Mouse (Mus musculus) telencephalon, adult 2 months (tissue): ENCODE data around the gene Elmo1.
"Not testable (repeated sequence)": the region's sequence is repeated elsewhere in the genome, so short reads cannot be mapped to it uniquely, and the experiment has no call there.

Experiments
- DNase-seq: peaks from one replicate; pipeline ENCODE4 v3.0.0-alpha.2; 2011; ENCODE audit warnings: low read depth, low spot score

Gene Elmo1

DNA sequence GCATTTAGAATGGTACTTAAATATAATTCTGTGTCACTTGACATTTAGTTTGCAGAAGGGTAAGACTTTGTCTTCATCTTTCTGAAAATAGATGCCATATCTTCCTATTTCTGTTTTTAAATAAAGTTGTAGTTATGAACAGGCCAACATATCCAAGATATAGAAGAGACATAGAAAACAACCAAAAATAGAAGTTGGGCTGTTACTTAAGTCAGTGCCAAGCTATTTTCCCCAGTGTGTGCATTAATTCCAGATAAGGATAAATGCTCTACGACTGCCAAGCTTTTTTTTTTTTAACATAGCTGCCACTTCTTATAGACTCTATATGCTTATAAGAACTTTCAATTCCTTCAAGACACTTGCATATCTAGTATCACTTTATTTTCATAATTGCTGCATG, 511.0 kb downstream of the Elmo1 start:
- peak; percentile 45 for DNase-seq

DNA sequence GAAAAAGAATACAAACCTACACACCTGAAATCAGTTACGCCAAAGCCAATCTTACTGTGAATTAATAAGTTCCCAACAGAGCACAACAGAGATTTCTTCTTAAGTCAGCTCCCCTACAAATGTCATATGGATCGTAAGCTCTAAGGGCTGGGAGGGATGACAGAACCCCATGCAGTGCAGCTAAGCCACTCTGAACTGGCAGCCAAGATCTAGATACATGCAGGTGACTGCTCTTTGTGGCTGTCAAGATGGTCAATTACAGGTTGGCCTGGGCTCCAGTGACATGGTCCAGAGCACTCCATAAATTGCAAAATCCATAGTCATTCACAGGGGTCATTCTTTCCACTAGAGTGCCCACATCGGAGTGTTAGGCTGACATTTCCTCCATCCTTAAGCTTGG, 516.5 kb downstream of the Elmo1 start:
- no peak for DNase-seq

DNA sequence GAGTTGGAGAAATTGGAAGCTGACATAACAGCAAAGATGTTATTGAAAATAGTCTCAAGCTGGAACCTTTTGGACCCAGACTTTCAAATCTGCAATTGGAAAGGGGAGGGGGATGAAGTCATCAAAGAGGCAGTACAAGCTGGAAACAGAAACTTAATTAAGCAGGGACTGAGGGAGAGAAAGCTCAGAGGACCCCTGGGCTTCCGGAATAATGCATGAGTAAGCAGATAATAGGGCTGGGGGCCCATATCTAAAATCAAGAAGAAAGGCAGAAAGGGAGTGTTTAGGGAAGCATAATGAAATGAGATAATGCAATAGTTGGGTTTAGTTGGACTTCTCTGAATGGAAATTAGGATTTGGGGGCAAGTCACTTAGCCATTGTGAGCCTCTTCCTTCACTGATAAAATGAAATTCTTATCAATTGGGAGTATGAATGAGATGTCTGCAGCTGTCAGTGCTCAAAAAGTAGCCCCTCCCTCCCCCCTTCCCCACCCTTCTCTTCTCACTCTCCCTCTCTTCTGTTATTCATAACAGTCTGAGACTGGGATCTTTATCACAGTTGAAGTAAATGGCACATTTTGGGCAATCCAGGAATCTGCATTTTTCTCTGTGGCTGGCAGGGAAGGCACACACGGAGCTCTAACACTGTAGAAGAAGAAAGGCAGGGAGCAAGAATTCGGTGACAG, 518.8 kb downstream of the Elmo1 start:
- DNase-seq, result no peak

DNA sequence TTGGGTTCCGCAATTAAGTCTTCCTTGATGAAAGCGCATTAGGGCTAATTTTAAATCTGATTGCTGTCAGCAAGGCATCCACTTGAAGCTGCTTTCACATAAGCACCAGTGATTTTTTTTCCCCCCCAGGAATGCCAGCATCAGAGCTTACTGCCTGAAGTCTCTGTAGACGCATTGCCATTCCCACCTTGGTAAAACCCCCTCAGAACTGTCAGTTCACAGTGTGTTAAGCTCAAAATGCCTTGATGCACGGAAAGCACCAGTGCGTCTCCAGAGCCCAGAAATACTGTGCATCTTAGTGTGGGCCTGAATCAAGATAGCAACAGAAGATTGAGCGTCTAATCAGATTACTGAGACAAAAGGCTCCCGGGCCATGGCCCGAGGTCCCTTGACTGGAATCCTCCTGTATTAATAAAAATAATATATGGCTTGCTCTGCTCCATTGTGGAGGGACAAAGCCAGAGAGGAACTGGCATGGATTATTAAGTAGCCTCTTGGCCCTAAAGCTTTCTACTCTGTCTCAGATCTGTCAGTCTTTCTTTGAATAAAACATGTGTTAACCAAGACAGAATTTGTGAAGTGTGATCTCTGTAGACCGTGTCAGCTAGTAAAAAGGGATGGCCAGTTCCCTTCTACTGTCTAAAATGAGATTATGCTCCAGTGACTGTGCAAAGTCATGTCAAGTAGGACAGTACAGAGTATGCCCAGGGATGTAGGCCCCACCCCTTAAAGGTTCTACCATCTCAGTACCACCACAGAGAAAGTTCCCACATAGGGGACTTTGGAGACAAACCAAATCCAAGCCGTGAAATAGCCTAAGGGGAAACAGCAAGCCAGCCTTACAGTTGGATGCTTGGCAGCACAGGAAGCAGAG, 525.4 kb downstream of the Elmo1 start:
- DNase-seq, result no peak

DNA sequence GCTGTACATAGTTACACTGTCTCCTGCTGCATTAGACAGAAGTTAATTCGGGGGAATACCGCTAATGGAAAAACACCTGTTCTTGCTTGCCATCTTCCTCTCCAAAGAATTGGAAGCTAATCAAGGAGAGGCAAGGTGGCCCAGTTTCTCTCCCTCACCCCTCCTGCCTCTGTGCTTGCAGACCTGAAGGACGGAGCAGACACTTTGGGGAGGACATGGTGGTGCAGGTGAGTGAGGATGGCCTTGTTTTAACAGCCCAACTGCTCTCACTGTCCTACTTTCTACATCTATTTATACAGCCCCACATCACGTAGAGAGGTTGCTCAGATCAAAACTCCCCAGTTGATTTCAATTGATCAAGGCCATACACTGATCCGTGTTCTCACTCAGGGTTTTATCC, 529.5 kb downstream of the Elmo1 start:
- DNase-seq, result no peak

DNA sequence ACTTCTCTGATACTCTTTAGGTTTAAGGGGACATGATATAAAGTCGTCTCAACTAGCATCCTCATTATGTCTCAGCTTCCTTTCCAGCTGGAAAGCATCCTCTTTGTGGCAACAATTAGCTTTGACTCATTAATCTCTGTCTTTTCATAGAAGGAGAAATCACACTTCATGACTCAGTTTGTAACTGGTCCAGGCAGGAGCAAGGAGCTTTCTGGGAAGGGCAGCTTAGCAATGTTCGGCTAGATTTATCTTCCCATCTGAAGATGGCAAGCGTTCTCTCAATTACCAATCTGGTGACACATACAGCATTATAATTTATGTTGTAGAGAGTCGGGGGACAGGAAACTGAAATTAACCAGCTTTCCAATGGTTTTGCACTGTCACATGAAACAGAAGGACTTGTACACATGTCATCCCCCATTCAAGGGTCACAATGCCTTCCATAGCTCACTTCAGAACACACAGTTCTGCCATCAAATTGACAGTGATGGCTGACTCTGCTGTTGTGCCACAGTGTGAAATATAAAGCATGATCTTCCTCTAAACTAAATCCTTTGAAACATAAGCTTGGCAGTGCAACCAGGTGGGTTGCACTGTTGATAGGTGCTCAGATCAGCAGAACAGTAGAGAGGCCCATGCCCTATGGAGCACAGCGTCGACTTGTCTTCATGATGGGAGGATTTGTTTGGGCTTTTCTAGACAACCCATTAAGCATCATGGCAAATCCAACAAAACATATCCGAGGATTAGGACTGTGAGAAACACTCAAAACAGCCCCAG, 532.9 kb downstream of the Elmo1 start:
- no peak for DNase-seq

DNA sequence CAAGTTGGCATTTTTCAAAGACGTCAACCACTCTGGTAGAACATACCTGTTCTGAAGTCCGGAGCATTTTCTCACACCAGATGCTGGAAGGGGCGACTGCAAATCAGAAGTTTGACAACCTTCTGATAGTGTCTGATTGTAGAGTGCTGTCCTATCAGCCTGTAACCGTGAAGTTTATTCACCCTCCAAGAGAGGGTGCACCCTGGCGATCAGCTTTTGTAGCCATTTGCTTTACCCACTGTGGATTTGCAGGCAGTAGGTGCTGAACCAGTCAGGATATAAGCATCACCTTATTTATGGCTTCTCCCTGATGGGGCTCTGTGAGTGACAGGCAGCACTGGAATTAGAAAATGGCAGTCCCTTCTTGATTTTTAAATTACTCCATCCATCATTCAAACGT, 537.4 kb downstream of the Elmo1 start:
- DNase-seq, result no peak

DNA sequence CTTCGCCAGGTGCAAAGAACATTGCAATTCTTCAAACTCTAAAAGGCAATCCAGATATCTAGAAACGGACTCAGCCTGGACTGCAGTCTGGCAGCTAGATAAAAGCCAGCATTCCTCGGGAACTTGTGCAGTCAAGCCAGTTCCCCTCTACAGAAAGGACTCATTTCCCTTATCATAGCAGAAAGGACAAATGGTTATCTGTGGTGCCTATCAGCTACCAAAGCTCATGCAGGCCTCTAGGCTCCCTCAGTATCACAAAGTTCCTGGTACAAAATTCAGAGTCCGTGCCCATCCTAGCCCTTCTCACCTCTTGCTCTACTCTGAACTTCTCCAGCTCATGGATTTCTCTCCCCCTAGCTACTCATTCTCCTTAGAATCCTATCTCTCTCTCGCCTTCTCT, 542.1 kb downstream of the Elmo1 start:
- no peak for DNase-seq

DNA sequence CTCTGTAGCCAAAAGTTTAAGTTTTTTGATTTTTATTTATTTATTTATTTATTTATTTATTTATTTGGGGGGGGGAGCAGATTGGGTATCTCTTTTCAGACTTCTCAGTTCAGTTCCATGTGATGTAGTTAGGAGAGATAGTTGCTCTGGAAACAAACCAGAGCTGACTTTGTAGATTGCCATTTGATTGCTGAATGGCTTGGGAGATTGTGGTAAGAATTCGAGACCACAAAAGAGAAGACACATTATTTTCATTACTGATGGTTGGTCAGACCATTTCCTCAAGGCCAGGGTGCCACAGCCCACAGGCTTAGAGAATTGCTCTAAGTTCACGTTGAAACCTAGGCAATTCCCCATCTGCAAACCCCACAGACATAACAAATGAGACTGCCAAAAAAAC, 544.3 kb downstream of the Elmo1 start:
- DNase-seq, result not testable (repeated sequence)

DNA sequence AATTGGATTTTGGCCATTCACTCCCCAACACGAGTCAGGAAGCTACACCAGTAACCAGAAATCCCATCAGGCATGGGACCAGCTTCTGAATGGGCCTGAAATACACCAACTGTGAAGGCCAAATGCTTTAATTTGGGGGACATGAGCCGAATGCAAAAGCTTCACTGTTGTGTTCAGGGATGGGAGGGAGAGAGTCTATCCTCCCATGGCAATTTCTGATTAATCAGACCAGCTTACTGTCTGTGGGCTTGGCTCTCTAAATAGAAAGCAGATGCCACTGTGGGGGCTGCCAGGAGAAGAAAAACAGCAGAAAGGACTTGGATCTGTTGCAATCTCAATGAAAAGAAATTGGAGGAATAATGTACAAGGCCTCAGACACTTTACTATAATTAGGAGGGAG, 545.2 kb downstream of the Elmo1 start:
- peak; percentile 76 for DNase-seq
